Mouse (Mus musculus) testis, adult 2 months (tissue): ENCODE measurements around the gene Hspg2.

Experiments used
- CTCF ChIP-seq: fragments of 200-500 bp; IDR thresholded peaks from 2 replicates; pipeline ENCODE4 v1.5.1; 2012; ENCODE audit warnings: low read depth, mild to moderate bottlenecking, inconsistent platforms, low read length, moderate library complexity; ENCODE audit not compliant: control insufficient read depth, insufficient read depth, insufficient replicate concordance
- POLR2A ChIP-seq: fragments of 200-500 bp; IDR thresholded peaks from 2 replicates; pipeline ENCODE4 v1.6.1; 2012; ENCODE audit warnings: low read depth, mild to moderate bottlenecking, inconsistent platforms, low read length, moderate library complexity; ENCODE audit not compliant: control insufficient read depth

- TF ChIP-seq CTCF (no peak), POLR2A (no peak)
These were observed 38.1 kb upstream of the Hspg2 start, which contains the start of gene Cela3b for GRCm38 (mm10) chr4:137430502-137430901.
